9 mouse cellular contexts compared by ENCODE assay signal in genomic region chr7:113767546-113767945, GRCm38 (mm10). TPM values are rescaled to one million over a fixed set of nuclear protein-coding genes. Genes with fewer than 3 reads are reported as not detected.
DNase-seq lines count a peak whose midpoint lies in the region; ATAC-seq and TF ChIP-seq lines count a peak whose summit lies in the region.
"Had no signal": no experiment of that assay in that cellular context is flagged by ENCODE, and none has a peak within 500 bp of the region (broad histone marks: within the 10 kb centered on the region; RNA-seq: fewer than 3 reads in every experiment).

No protein-coding gene starts in this region.

- TF ChIP-seq CTCF in lung, postnatal 0 days (IDR thresholded peaks at IDR 0.05) = no peak
- no peak for TF ChIP-seq CTCF in liver, postnatal 0 days (IDR thresholded peaks at IDR 0.05; ENCODE audit: low read depth)

- H3K4me2 ChIP-seq in lung, postnatal 0 days (replicated peaks; ENCODE audit: low read depth, low read length) = peak overlapping the region; percentile 56
- peak overlapping the region; percentile 95 for H3K4me2 ChIP-seq in hindbrain, embryonic 16.5 days (ENCODE audit: low read length)
- no peak overlapping the region for H3K4me2 ChIP-seq in stomach, embryonic 16.5 days (ENCODE audit: low read depth, low read length)
- H3K4me2 ChIP-seq in liver, postnatal 0 days (ENCODE audit: low read depth, low read length) = no peak overlapping the region

- no peaks in the 10 kb centered on the region for H3K36me3 ChIP-seq in lung, postnatal 0 days (ENCODE audit: insufficient read depth, low read length)
- no peaks in the 10 kb centered on the region for H3K36me3 ChIP-seq in hindbrain, embryonic 16.5 days (ENCODE audit: control insufficient read depth, insufficient read depth, low read length)
- no peaks in the 10 kb centered on the region for H3K36me3 ChIP-seq in stomach, embryonic 16.5 days (ENCODE audit: control insufficient read depth, insufficient read depth, low read length)
- H3K36me3 ChIP-seq in liver, postnatal 0 days (replicated peaks; ENCODE audit: insufficient read depth, low read length) = no peaks in the 10 kb centered on the region

- TF ChIP-seq EP300 in lung, postnatal 0 days (IDR thresholded peaks at IDR 0.05) = no peak
- TF ChIP-seq EP300 in liver, postnatal 0 days (IDR thresholded peaks at IDR 0.05; ENCODE audit: low read depth) = no peak

- peak overlapping the region; percentile 22; the same call in 1 of the 2 replicates for H3K27ac ChIP-seq in lung, postnatal 0 days (ENCODE audit: low read length)
- peak overlapping the region; percentile 40; the same call in 1 of the 2 replicates for H3K27ac ChIP-seq in hindbrain, embryonic 16.5 days (ENCODE audit: low read depth, low read length)
- H3K27ac ChIP-seq in stomach, embryonic 16.5 days (ENCODE audit: low read length) = no peak overlapping the region
- H3K27ac ChIP-seq in liver, postnatal 0 days (ENCODE audit: low read depth) = no peak overlapping the region

- no peak for ATAC-seq in lung, postnatal 0 days
- ATAC-seq in hindbrain, embryonic 16.5 days = no peak
- no peak for ATAC-seq in stomach, embryonic 16.5 days (ENCODE audit: insufficient read depth, low FRiP score)
- no peak for ATAC-seq in liver, postnatal 0 days
- ATAC-seq: Patski had no signal

- peaks cover 9% of the 10 kb centered on the region; the same call in 1 of the 2 replicates for H3K4me1 ChIP-seq in lung, postnatal 0 days (ENCODE audit: insufficient read depth, low read depth, low read length)
- H3K4me1 ChIP-seq in hindbrain, embryonic 16.5 days (ENCODE audit: control insufficient read depth, insufficient read depth, low read depth, low read length) = peaks cover 8% of the 10 kb centered on the region
- peaks cover 6% of the 10 kb centered on the region; the same call in 1 of the 2 replicates for H3K4me1 ChIP-seq in stomach, embryonic 16.5 days (ENCODE audit: control insufficient read depth, insufficient read depth, low read length)
- no peaks in the 10 kb centered on the region; the same call in 1 of the 2 replicates for H3K4me1 ChIP-seq in liver, postnatal 0 days (ENCODE audit: insufficient read depth)

- no peaks in the 10 kb centered on the region for H3K9me3 ChIP-seq in lung, postnatal 0 days (ENCODE audit: low read length)
- H3K9me3 ChIP-seq in hindbrain, embryonic 16.5 days (ENCODE audit: control insufficient read depth, low read length) = peaks cover 8% of the 10 kb centered on the region
- peaks cover 3% of the 10 kb centered on the region; the same call in 1 of the 2 replicates for H3K9me3 ChIP-seq in stomach, embryonic 16.5 days (replicated peaks; ENCODE audit: control insufficient read depth, low read length)
- no peaks in the 10 kb centered on the region for H3K9me3 ChIP-seq in liver, postnatal 0 days (ENCODE audit: low read length)

- 17% methylated on average over 6 of the region's 6 CpGs for WGBS in lung, postnatal 0 days
- 22% methylated on average over 6 of the region's 6 CpGs for WGBS in hindbrain, embryonic 16.5 days
- WGBS in stomach, embryonic 16.5 days = 30% methylated on average over 6 of the region's 6 CpGs
- 30% methylated on average over 6 of the region's 6 CpGs for WGBS in liver, postnatal 0 days (ENCODE audit: insufficient replicate concordance)

- H3K27me3 ChIP-seq in lung, postnatal 0 days (replicated peaks; ENCODE audit: insufficient read depth, low read length) = peaks cover 23% of the 10 kb centered on the region
- H3K27me3 ChIP-seq in hindbrain, embryonic 16.5 days (replicated peaks; ENCODE audit: control insufficient read depth, insufficient read depth, low read length) = no peaks in the 10 kb centered on the region; the same call in 1 of the 2 replicates
- H3K27me3 ChIP-seq in stomach, embryonic 16.5 days (ENCODE audit: control insufficient read depth, insufficient read depth, low read length) = peaks cover 14% of the 10 kb centered on the region
- H3K27me3 ChIP-seq in liver, postnatal 0 days (ENCODE audit: insufficient read depth, low read length) = peaks cover 44% of the 10 kb centered on the region
- H3K27me3 ChIP-seq: Patski had no signal

- no peak for DNase-seq in lung, postnatal 0 days (ENCODE audit: low spot score)
- no peak for DNase-seq in lung, postnatal 10 days
- DNase-seq in heart, adult 18-20 months = peak; percentile 51
- DNase-seq in frontal cortex, postnatal 36 days (ENCODE audit: low spot score in 2 of 2) = no peak
- DNase-seq in liver, postnatal 0 days = no peak

- H3K9ac ChIP-seq in lung, postnatal 0 days (replicated peaks; ENCODE audit: low read depth) = 0 out of 2 replicates have a peak overlapping the region, but pooled peaks have one; percentile 39
- no peak overlapping the region for H3K9ac ChIP-seq in hindbrain, embryonic 16.5 days (ENCODE audit: low read depth, low read length)
- H3K9ac ChIP-seq in stomach, embryonic 16.5 days (ENCODE audit: low read length) = no peak overlapping the region
- H3K9ac ChIP-seq in liver, postnatal 0 days (replicated peaks) = no peak overlapping the region

- H3K4me3 ChIP-seq in lung, postnatal 0 days (ENCODE audit: low read depth, low read length) = peak overlapping the region; percentile 49
- H3K4me3 ChIP-seq in hindbrain, embryonic 16.5 days (ENCODE audit: low read length) = peak overlapping the region; percentile 60
- 0 out of 2 replicates have a peak overlapping the region, but pooled peaks have one; percentile 59 for H3K4me3 ChIP-seq in stomach, embryonic 16.5 days (replicated peaks; ENCODE audit: low read length)
- no peak overlapping the region for H3K4me3 ChIP-seq in liver, postnatal 0 days (ENCODE audit: low read depth, low read length)

RNA-seq across cellular contexts. Expression of gene Spon1, which starts 1.7 kb away (rescaled TPM):
- 35.1 and 35.9 TPM in 2 replicates for polyA plus RNA-seq in lung, postnatal 0 days (2015; fragmentation: Nextera tagmentation; extraction: Ambion mirVana)
- 10 to 100 TPM; 10.1 to 10.2 TPM for total RNA-seq in heart, adult 18-20 months (2021)
- polyA plus RNA-seq in hindbrain, embryonic 16.5 days (2015; fragmentation: Nextera tagmentation; extraction: Ambion mirVana) = 64.3 and 77.1 TPM in 2 replicates
- 17.8 and 18.1 TPM in 2 replicates for polyA plus RNA-seq in stomach, embryonic 16.5 days (2015; fragmentation: Nextera tagmentation; extraction: Ambion mirVana)
- 0.26 and 0.35 TPM in 2 replicates for polyA plus RNA-seq in liver, postnatal 0 days (2015; fragmentation: Nextera tagmentation; extraction: Ambion mirVana)
- total RNA-seq: megakaryocyte-erythroid progenitor cell, adult 5-6 weeks had no signal

Comparison
In these comparisons a context has a peak if more than half of its experiments do, and no peak if none do; other contexts are left out.
1. DNase-seq: peak in heart, adult 18-20 months (2 of 2); none in lung, postnatal 0 days (single experiment), lung, postnatal 10 days (single experiment), frontal cortex, postnatal 36 days (0 of 2) and liver, postnatal 0 days (single experiment).
2. H3K27ac ChIP-seq: peak in lung, postnatal 0 days (single experiment) and hindbrain, embryonic 16.5 days (single experiment); none in stomach, embryonic 16.5 days (single experiment) and liver, postnatal 0 days (single experiment).
3. H3K4me2 ChIP-seq: peak in lung, postnatal 0 days (single experiment) and hindbrain, embryonic 16.5 days (single experiment); none in stomach, embryonic 16.5 days (single experiment) and liver, postnatal 0 days (single experiment).
4. RNA of gene Spon1, which starts 1.7 kb away (polyA plus RNA-seq): 64.3 to 77.1 TPM in hindbrain, embryonic 16.5 days, 35.1 to 35.9 TPM in lung, postnatal 0 days and 17.8 to 18.1 TPM in stomach, embryonic 16.5 days; 0.26 to 0.35 TPM in liver, postnatal 0 days; every median in the first group is over 10 times any median in the second.